8 mouse cellular contexts compared by ENCODE assay signal in genomic region chr2:26639838-26640830, GRCm38 (mm10). TPM values are rescaled to one million over a fixed set of nuclear protein-coding genes. Genes with fewer than 3 reads are reported as not detected.
DNase-seq lines count a peak whose midpoint lies in the region; ATAC-seq lines count a peak whose summit lies in the region.

No protein-coding gene starts in this region.

- peak overlapping the region; percentile 77 for H3K4me2 ChIP-seq in heart, embryonic 12.5 days
- peak overlapping the region; percentile 66 for H3K4me2 ChIP-seq in kidney, embryonic 16.5 days (replicated peaks; ENCODE audit: low read depth, low read length)

- peaks cover 40% of the 10 kb centered on the region for H3K4me1 ChIP-seq in erythroblast, embryonic 14.5 days (ENCODE audit: control insufficient read depth)
- H3K4me1 ChIP-seq in heart, embryonic 12.5 days (replicated peaks) = peaks cover 27% of the 10 kb centered on the region
- peaks cover 24% of the 10 kb centered on the region for H3K4me1 ChIP-seq in kidney, embryonic 16.5 days (ENCODE audit: insufficient read depth, low read length)

- WGBS in heart, embryonic 12.5 days = 4% methylated on average over 49 of the region's 49 CpGs
- WGBS in kidney, embryonic 16.5 days = 4% methylated on average over 49 of the region's 49 CpGs

- peak; percentile 92 for DNase-seq in CD4-positive helper T cell, adult 2 months (ENCODE audit: low read depth, low spot score)
- peak; percentile 85 for DNase-seq in brain, embryonic 18.5 days (ENCODE audit: low read depth, low spot score)
- peak; percentile 95 for DNase-seq in liver
- peak; percentile 86 to 92 for DNase-seq in monocyte, adult 2 months (ENCODE audit: low read depth in 1 of 2, low spot score in 2 of 2)
- DNase-seq in spleen, postnatal 14 days (ENCODE audit: low spot score in 2 of 2) = peak; percentile 91 to 97

- peak; percentile 84 for ATAC-seq in heart, embryonic 12.5 days (ENCODE audit: insufficient number of reproducible peaks, low FRiP score)
- ATAC-seq in kidney, embryonic 16.5 days (ENCODE audit: low FRiP score, low TSS enrichment) = peak; percentile 84

- H3K36me3 ChIP-seq in erythroblast, embryonic 14.5 days (ENCODE audit: control insufficient read depth) = peaks cover 37% of the 10 kb centered on the region
- H3K36me3 ChIP-seq in heart, embryonic 12.5 days = peaks cover 37% of the 10 kb centered on the region
- peaks cover 33% of the 10 kb centered on the region for H3K36me3 ChIP-seq in kidney, embryonic 16.5 days (ENCODE audit: insufficient read depth, low read length)

- H3K9me3 ChIP-seq in erythroblast, embryonic 14.5 days (ENCODE audit: control insufficient read depth, low read length) = no peaks in the 10 kb centered on the region
- no peaks in the 10 kb centered on the region for H3K9me3 ChIP-seq in heart, embryonic 12.5 days (replicated peaks)
- H3K9me3 ChIP-seq in kidney, embryonic 16.5 days (ENCODE audit: low read length) = no peaks in the 10 kb centered on the region

- H3K9ac ChIP-seq in heart, embryonic 12.5 days = peak overlapping the region; percentile 99
- peak overlapping the region; percentile 99 for H3K9ac ChIP-seq in kidney, embryonic 16.5 days (replicated peaks; ENCODE audit: low read length)

- no peaks in the 10 kb centered on the region for H3K27me3 ChIP-seq in erythroblast, embryonic 14.5 days (ENCODE audit: control insufficient read depth)
- no peaks in the 10 kb centered on the region for H3K27me3 ChIP-seq in heart, embryonic 12.5 days (replicated peaks)
- no peaks in the 10 kb centered on the region for H3K27me3 ChIP-seq in kidney, embryonic 16.5 days (ENCODE audit: insufficient read depth, low read length)

- H3K27ac ChIP-seq in heart, embryonic 12.5 days (ENCODE audit: poor library complexity, severe bottlenecking) = peak overlapping the region; percentile 78
- peak overlapping the region; percentile 87 for H3K27ac ChIP-seq in kidney, embryonic 16.5 days (ENCODE audit: low read length)

- peak overlapping the region; percentile 81 for H3K4me3 ChIP-seq in erythroblast, embryonic 14.5 days (replicated peaks)
- H3K4me3 ChIP-seq in heart, embryonic 12.5 days = peak overlapping the region; percentile 99
- peak overlapping the region; percentile 100 for H3K4me3 ChIP-seq in kidney, embryonic 16.5 days (ENCODE audit: low read length)

RNA-seq across cellular contexts. Expression of gene Fam69b, which starts 11.9 kb away (rescaled TPM):
- not detected in 2 replicates for polyA plus RNA-seq in erythroblast, embryonic 14.5 days (2012)
- 16.4 and 17.3 TPM in 2 replicates for polyA plus RNA-seq in heart, embryonic 12.5 days (2016; fragmentation: Nextera tagmentation; extraction: Ambion mirVana)
- polyA plus RNA-seq in kidney, embryonic 16.5 days (2015; fragmentation: Nextera tagmentation; extraction: Ambion mirVana) = 39.3 and 40.3 TPM in 2 replicates

RNA-seq across cellular contexts. Expression of gene Lcn4, which starts 30.9 kb away (rescaled TPM):
- polyA plus RNA-seq in erythroblast, embryonic 14.5 days (2012) = not detected in 2 replicates
- not detected in 2 replicates for polyA plus RNA-seq in heart, embryonic 12.5 days (2016; fragmentation: Nextera tagmentation; extraction: Ambion mirVana)
- polyA plus RNA-seq in kidney, embryonic 16.5 days (2015; fragmentation: Nextera tagmentation; extraction: Ambion mirVana) = not detected in 2 replicates

RNA-seq across cellular contexts. Expression of gene Agpat2, which starts 35.9 kb away (rescaled TPM):
- polyA plus RNA-seq in erythroblast, embryonic 14.5 days (2012) = 0.02 and 0.31 TPM in 2 replicates
- 18.4 and 23.2 TPM in 2 replicates for polyA plus RNA-seq in heart, embryonic 12.5 days (2016; fragmentation: Nextera tagmentation; extraction: Ambion mirVana)
- 53.0 and 57.0 TPM in 2 replicates for polyA plus RNA-seq in kidney, embryonic 16.5 days (2015; fragmentation: Nextera tagmentation; extraction: Ambion mirVana)

RNA-seq across cellular contexts. Expression of gene Gm20532, which starts 53.7 kb away (rescaled TPM):
- not detected in 2 replicates for polyA plus RNA-seq in erythroblast, embryonic 14.5 days (2012)
- polyA plus RNA-seq in heart, embryonic 12.5 days (2016; fragmentation: Nextera tagmentation; extraction: Ambion mirVana) = 0.28 TPM in 1 of 2 replicates, not detected in the other
- polyA plus RNA-seq in kidney, embryonic 16.5 days (2015; fragmentation: Nextera tagmentation; extraction: Ambion mirVana) = not detected in 2 replicates

Comparison
In these comparisons a context has a peak if more than half of its experiments do, and no peak if none do; other contexts are left out.
1. Peak in every context shown above with its lines: DNase-seq, ATAC-seq, H3K4me3 ChIP-seq and H3K27ac ChIP-seq.
2. RNA of gene Fam69b, which starts 11.9 kb away (polyA plus RNA-seq): 39.3 to 40.3 TPM in kidney, embryonic 16.5 days and 16.4 to 17.3 TPM in heart, embryonic 12.5 days; not detected in erythroblast, embryonic 14.5 days; every median in the first group is over 10 times any median in the second.
3. RNA of gene Agpat2, which starts 35.9 kb away (polyA plus RNA-seq): 53.0 to 57.0 TPM in kidney, embryonic 16.5 days and 18.4 to 23.2 TPM in heart, embryonic 12.5 days; 0.02 to 0.31 TPM in erythroblast, embryonic 14.5 days; every median in the first group is over 10 times any median in the second.